Mouse (Mus musculus): ENCODE results near the gene Fanci. TPM values are rescaled to one million over a fixed set of nuclear protein-coding genes. Genes with fewer than 3 reads are reported as not detected.
A peak's percentile ranks its signal among the peaks of the same experiment; 100 is the strongest.

The Fanci gene
- polyA plus RNA-seq (2015; fragmentation: Nextera tagmentation; extraction: Ambion mirVana), result 11.9 and 12.2 TPM in 2 replicates

GRCm38 (mm10) chr7:79391883-79392649 lies at the start of gene Fanci:
TSS of gene Fanci (plus strand) at chr7:79391929.
- peak within 1 kb of the TSS; percentile 75 for H3K9ac ChIP-seq (replicated peaks; ENCODE audit: low read length)
- H3K36me3 ChIP-seq (ENCODE audit: insufficient read depth, low read length), result no peaks in the 10 kb centered on the region
- no peaks in the 10 kb centered on the region for H3K27me3 ChIP-seq (ENCODE audit: insufficient read depth, low read length)
- H3K9me3 ChIP-seq (ENCODE audit: low read length), result no peaks in the 10 kb centered on the region
- peaks cover 7% of the 10 kb centered on the region for H3K4me1 ChIP-seq (ENCODE audit: insufficient read depth, low read length)
- H3K4me2 ChIP-seq (replicated peaks; ENCODE audit: low read depth, low read length), result peak within 1 kb of the TSS; percentile 89
- peak within 1 kb of the TSS; percentile 81 for H3K27ac ChIP-seq (ENCODE audit: low read length)
- peak; percentile 95 for ATAC-seq (ENCODE audit: low FRiP score, low TSS enrichment)
- peak within 1 kb of the TSS; percentile 75 for H3K4me3 ChIP-seq (ENCODE audit: low read length)
- under 1% methylated on average over 44 of the region's 44 CpGs for WGBS

DNA sequence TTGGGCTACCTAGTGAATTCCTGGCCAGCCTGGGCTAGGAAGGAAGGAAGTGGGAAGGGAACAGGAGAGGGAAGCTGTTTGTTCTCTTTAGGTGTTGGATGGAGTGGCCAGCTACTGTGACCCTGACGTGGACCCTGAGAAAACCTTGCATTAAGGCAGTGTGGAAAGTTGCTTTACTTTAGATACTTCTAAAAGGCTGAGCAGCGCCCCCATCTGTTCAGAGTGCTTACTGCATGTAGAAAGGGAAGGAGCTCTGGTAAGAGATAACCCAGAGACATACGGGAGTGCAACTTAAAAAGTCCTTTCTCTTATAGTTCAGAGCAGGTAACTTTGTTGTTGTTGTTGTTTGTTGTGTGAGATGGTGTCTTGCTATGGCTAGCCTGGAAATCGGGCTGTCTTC lies 45.8 kb upstream of the Fanci start:
- no peak overlapping the region for H3K27ac ChIP-seq (ENCODE audit: low read length)
- H3K27me3 ChIP-seq (ENCODE audit: insufficient read depth, low read length), result no peaks in the 10 kb centered on the region
- H3K4me1 ChIP-seq (ENCODE audit: insufficient read depth, low read length), result no peaks in the 10 kb centered on the region
- ATAC-seq (ENCODE audit: low FRiP score, low TSS enrichment), result no peak
- H3K36me3 ChIP-seq (ENCODE audit: insufficient read depth, low read length), result peaks cover 22% of the 10 kb centered on the region
- H3K4me3 ChIP-seq (ENCODE audit: low read length), result no peak overlapping the region
- no peaks in the 10 kb centered on the region for H3K9me3 ChIP-seq (ENCODE audit: low read length)
- no peak overlapping the region for H3K4me2 ChIP-seq (replicated peaks; ENCODE audit: low read depth, low read length)
- H3K9ac ChIP-seq (replicated peaks; ENCODE audit: low read length), result no peak overlapping the region
- 41% methylated on average over 4 of the region's 4 CpGs for WGBS

DNA sequence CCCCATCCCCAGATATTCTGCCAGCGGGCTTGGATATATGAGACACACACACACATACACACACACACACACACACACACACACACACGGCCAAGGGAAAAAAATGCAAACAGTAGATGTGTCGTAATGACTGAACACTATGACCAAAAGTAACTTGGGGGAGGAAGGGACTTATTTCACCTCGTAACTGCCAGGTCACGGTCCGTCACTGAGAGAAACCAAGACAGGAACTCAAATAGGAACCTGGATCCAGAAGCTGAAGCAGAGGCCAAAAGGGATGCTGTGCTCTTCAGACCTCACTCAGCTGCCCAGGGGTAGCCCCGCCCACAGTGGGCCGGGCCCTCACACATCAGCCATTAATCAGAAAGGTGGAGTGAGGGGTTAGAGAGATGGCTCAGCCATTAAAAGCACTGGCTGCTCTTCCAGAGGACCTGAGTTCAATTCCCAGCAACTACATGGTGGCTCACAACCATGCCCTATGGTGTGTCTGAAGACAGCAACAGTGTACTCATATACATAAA lies 45.1 kb upstream of the Fanci start:
- no peak for ATAC-seq (ENCODE audit: low FRiP score, low TSS enrichment)

GRCm38 (mm10) chr7:79347108-79347813 lies 44.5 kb upstream of the Fanci start:
- peaks cover 28% of the 10 kb centered on the region for H3K36me3 ChIP-seq (ENCODE audit: insufficient read depth, low read length)
- H3K4me3 ChIP-seq (ENCODE audit: low read length), result no peak overlapping the region
- no peaks in the 10 kb centered on the region for H3K4me1 ChIP-seq (ENCODE audit: insufficient read depth, low read length)
- no peaks in the 10 kb centered on the region for H3K9me3 ChIP-seq (ENCODE audit: low read length)
- ATAC-seq (ENCODE audit: low FRiP score, low TSS enrichment), result no peak
- H3K27ac ChIP-seq (ENCODE audit: low read length), result no peak overlapping the region
- no peak overlapping the region for H3K4me2 ChIP-seq (replicated peaks; ENCODE audit: low read depth, low read length)
- WGBS, result 81% methylated on average over 13 of the region's 13 CpGs
- H3K9ac ChIP-seq (replicated peaks; ENCODE audit: low read length), result no peak overlapping the region
- no peaks in the 10 kb centered on the region for H3K27me3 ChIP-seq (ENCODE audit: insufficient read depth, low read length)

More for the DNA sequence above, 45.1 kb upstream of the Fanci start:
- no peak overlapping the region for H3K9ac ChIP-seq (replicated peaks; ENCODE audit: low read length)
- no peak overlapping the region for H3K27ac ChIP-seq (ENCODE audit: low read length)
- H3K4me2 ChIP-seq (replicated peaks; ENCODE audit: low read depth, low read length), result no peak overlapping the region
- no peaks in the 10 kb centered on the region for H3K4me1 ChIP-seq (ENCODE audit: insufficient read depth, low read length)
- H3K4me3 ChIP-seq (ENCODE audit: low read length), result no peak overlapping the region
- H3K9me3 ChIP-seq (ENCODE audit: low read length), result no peaks in the 10 kb centered on the region
- H3K36me3 ChIP-seq (ENCODE audit: insufficient read depth, low read length), result peaks cover 27% of the 10 kb centered on the region
- WGBS, result 59% methylated on average over 8 of the region's 8 CpGs
- H3K27me3 ChIP-seq (ENCODE audit: insufficient read depth, low read length), result no peaks in the 10 kb centered on the region

- WGBS, result 81% methylated on average over 8 of the region's 8 CpGs
- Histone ChIP-seq H3K27ac (ENCODE audit: low read length) (no peak overlapping the region), H3K4me3 (ENCODE audit: low read length) (no peak overlapping the region), H3K4me1 (ENCODE audit: insufficient read depth, low read length) (no peaks in the 10 kb centered on the region), H3K4me2 (replicated peaks; ENCODE audit: low read depth, low read length) (no peak overlapping the region), H3K36me3 (ENCODE audit: insufficient read depth, low read length) (peaks cover 27% of the 10 kb centered on the region), H3K9me3 (ENCODE audit: low read length) (no peaks in the 10 kb centered on the region), H3K27me3 (ENCODE audit: insufficient read depth, low read length) (no peaks in the 10 kb centered on the region), H3K9ac (replicated peaks; ENCODE audit: low read length) (no peak overlapping the region)
- no peak for ATAC-seq (ENCODE audit: low FRiP score, low TSS enrichment)
Measured at GRCm38 (mm10) chr7:79348816-79349215, 42.9 kb upstream of the Fanci start.

DNA sequence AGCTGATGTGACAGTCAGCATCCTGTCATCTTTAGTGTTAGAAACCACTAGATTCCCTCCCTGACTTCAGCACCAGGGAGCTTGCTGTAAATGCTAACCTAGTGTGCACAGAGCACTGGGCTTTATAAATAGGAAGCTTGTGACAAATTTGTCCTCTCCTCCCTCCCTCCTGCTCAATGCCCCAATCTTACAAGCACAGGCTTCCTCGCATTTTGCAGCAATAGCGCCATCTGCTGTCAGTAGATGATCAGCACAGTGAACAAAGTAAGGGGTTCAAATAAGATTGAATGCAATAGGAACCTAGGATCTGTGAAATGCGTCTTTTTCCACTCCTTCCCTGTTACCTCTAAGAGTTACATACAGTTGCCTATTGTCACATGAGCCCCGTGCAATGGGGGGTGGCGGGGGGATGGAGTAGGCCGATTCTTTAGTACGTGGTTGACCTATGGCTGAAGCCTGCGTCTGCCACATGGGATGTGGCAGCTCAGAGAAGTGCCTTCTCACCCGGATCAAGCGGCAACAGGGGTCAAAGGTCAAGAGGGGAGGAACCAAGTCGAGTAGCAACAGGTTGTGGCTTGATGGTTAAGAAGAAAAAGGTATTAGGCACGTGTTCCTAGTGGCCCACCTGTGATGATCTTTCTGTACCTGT lies 41.9 kb upstream of the Fanci start:
- H3K9ac ChIP-seq (replicated peaks; ENCODE audit: low read length), result no peak overlapping the region
- H3K27me3 ChIP-seq (ENCODE audit: insufficient read depth, low read length), result no peaks in the 10 kb centered on the region
- ATAC-seq (ENCODE audit: low FRiP score, low TSS enrichment), result peak; percentile 60; the same call in 1 of the 2 replicates
- H3K4me3 ChIP-seq (ENCODE audit: low read length), result no peak overlapping the region
- H3K9me3 ChIP-seq (ENCODE audit: low read length), result no peaks in the 10 kb centered on the region
- 38% methylated on average over 12 of the region's 12 CpGs for WGBS
- no peak overlapping the region for H3K27ac ChIP-seq (ENCODE audit: low read length)
- peaks cover 33% of the 10 kb centered on the region for H3K36me3 ChIP-seq (ENCODE audit: insufficient read depth, low read length)
- H3K4me2 ChIP-seq (replicated peaks; ENCODE audit: low read depth, low read length), result no peak overlapping the region
- H3K4me1 ChIP-seq (ENCODE audit: insufficient read depth, low read length), result no peaks in the 10 kb centered on the region

DNA sequence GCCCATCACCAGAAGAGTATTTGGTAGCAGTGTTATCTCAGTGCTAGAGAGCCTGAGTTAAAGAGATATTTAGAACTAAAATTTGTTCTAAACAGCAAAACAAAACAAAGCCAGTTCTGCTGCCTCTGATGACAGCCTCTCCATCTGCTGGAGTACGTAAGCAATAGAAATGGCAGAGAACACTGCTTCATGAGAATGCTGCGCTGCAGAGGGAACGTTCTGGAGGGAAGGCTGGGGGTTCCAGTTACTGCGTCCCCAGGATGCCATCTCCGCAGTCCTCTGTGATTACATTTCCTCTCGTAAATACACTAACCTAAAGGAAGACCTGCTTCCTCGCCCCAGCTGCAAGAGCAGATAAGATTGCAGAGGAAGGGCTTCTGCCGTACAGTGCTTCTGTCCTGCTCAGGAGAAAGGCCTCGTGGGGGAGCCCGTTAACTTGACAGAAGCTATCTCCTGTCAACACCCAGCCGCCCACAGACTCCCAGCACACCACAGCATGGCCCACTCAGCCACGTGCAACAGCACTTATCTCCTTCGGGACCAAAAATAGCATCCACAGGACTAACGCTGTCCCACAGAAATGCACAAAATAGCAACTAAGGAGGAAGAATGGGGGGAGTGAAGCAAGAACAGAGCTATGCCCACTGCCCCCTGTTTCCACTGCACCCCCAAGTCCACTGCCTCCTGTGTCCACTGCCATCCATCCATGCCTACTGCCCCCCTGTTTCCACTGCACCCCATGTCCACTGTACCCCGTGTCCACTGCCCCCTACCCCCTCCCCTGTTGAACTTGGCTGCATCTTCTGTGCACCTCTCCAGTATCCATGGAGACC lies 33.2 kb upstream of the Fanci start:
- 53% methylated on average over 15 of the region's 15 CpGs for WGBS
- ATAC-seq (ENCODE audit: low FRiP score, low TSS enrichment), result 0 out of 2 replicates have a peak, but pooled peaks have one; percentile 25
- Histone ChIP-seq H3K36me3 (ENCODE audit: insufficient read depth, low read length) (peaks cover 47% of the 10 kb centered on the region), H3K9me3 (ENCODE audit: low read length) (no peaks in the 10 kb centered on the region), H3K27me3 (ENCODE audit: insufficient read depth, low read length) (no peaks in the 10 kb centered on the region), H3K4me1 (ENCODE audit: insufficient read depth, low read length) (0 out of 2 replicates have a peak, but pooled peaks cover 2% of the 10 kb centered on the region), H3K9ac (replicated peaks; ENCODE audit: low read length) (no peak overlapping the region), H3K4me2 (replicated peaks; ENCODE audit: low read depth, low read length) (no peak overlapping the region), H3K4me3 (ENCODE audit: low read length) (no peak overlapping the region), H3K27ac (ENCODE audit: low read length) (no peak overlapping the region)

- WGBS, result 81% methylated on average over 3 of the region's 3 CpGs
- ATAC-seq (ENCODE audit: low FRiP score, low TSS enrichment), result no peak
- peaks cover 42% of the 10 kb centered on the region for H3K36me3 ChIP-seq (ENCODE audit: insufficient read depth, low read length)
Measured at GRCm38 (mm10) chr7:79359183-79359435, 32.6 kb upstream of the Fanci start.

DNA sequence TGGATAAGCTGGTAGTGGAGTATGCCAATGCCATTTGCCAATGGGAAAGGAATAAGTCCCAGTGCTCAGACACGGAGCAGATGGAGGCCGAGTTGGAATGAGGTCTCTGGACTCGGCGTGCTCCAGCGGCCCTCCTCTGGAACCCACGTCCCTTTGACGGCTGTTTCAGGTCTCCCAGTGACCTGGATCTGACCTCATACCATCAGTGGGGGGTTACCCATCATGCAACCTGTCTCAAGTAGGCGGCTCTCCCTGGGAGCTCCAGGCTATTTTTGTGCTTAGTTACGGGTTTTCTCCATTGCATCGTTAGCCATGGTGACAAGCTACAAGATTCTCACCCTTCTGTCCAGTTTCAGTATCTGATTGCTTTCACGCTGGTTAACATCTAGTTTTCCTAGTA lies 31.7 kb upstream of the Fanci start:
- no peak overlapping the region for H3K4me2 ChIP-seq (replicated peaks; ENCODE audit: low read depth, low read length)
- no peak overlapping the region for H3K4me3 ChIP-seq (ENCODE audit: low read length)
- H3K9ac ChIP-seq (replicated peaks; ENCODE audit: low read length), result no peak overlapping the region
- WGBS, result 55% methylated on average over 11 of the region's 11 CpGs
- 0 out of 2 replicates have a peak, but pooled peaks cover 2% of the 10 kb centered on the region for H3K4me1 ChIP-seq (ENCODE audit: insufficient read depth, low read length)
- H3K9me3 ChIP-seq (ENCODE audit: low read length), result no peaks in the 10 kb centered on the region
- peaks cover 36% of the 10 kb centered on the region for H3K36me3 ChIP-seq (ENCODE audit: insufficient read depth, low read length)
- no peak for ATAC-seq (ENCODE audit: low FRiP score, low TSS enrichment)
- no peaks in the 10 kb centered on the region for H3K27me3 ChIP-seq (ENCODE audit: insufficient read depth, low read length)
- H3K27ac ChIP-seq (ENCODE audit: low read length), result no peak overlapping the region

More at GRCm38 (mm10) chr7:79359183-79359435, 32.6 kb upstream of the Fanci start:
- Histone ChIP-seq H3K9ac (replicated peaks; ENCODE audit: low read length) (no peak overlapping the region), H3K27me3 (ENCODE audit: insufficient read depth, low read length) (no peaks in the 10 kb centered on the region), H3K27ac (ENCODE audit: low read length) (no peak overlapping the region), H3K4me2 (replicated peaks; ENCODE audit: low read depth, low read length) (no peak overlapping the region), H3K4me3 (ENCODE audit: low read length) (no peak overlapping the region), H3K4me1 (ENCODE audit: insufficient read depth, low read length) (0 out of 2 replicates have a peak, but pooled peaks cover 2% of the 10 kb centered on the region), H3K9me3 (ENCODE audit: low read length) (no peaks in the 10 kb centered on the region)
